Mouse (Mus musculus): ENCODE data around the gene Fam92a. TPM values are rescaled to one million over a fixed set of nuclear protein-coding genes. Genes with fewer than 3 reads are reported as not detected.
A peak's percentile ranks its signal among the peaks of the same experiment; 100 is the strongest.
"Not testable (repeated sequence)": the region's sequence is repeated elsewhere in the genome, so short reads cannot be mapped to it uniquely, and the experiment has no call there.

The Fam92a gene
- 10 to 100 TPM; 88.7 to 93.1 TPM for total RNA-seq (2021)

DNA sequence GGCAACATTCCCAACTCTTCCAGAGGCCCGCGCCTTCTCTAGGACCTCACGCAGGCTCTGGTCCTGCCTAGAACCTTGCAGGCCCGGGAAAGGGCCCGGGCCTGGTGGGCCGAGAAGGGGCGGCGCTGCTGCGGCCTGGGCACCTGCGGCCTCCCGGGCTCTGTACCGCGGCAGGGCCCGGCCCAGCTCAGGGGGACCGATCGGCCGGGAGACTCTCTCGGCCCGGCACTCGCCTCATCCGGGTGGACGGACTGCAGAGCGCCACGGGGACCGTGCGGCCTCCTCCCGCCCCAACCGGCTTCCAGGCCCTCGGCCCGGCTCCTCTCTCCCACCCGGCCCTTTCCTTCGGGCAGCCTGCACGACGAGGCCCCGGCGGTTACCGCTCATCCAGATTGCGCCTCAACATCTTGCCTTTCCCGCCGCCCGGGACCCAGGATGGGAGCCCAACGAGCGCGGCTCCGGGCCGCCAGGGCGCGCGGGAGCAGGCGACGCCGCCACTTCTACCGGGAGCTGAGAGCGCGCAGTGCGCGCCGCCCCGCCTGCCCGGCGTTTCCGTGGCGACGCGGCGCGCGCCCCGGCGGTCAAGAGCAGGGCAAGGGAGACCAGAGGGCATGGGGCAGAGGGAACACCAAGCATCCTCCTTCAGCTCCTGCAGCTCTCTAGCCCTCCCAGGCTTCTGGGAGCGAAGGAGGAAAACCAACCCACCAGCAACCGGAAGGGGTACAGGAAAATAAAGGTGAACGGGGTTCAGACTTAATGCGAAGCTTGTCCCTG, at the start of gene Fam92a:
Gene Fam92a (minus strand): TSS at position 698 of the 774 bp plus-strand sequence.
- intact Hi-C loops (cut with DNase I): no loop called here
- peak; percentile 51 to 80 for DNase-seq (ENCODE audit: extremely low spot score in 1 of 2, low spot score in 2 of 2)

GRCm38 (mm10) chr4:12178992-12179391, 7.2 kb upstream of the Fam92a start:
- DNase-seq (ENCODE audit: extremely low spot score in 1 of 2, low spot score in 2 of 2): peak; percentile 45 to 66
- intact Hi-C loops (cut with DNase I): no loop called here

- intact Hi-C loops (cut with DNase I): no loop called here
- no peak for DNase-seq (ENCODE audit: extremely low spot score in 1 of 2, low spot score in 2 of 2)
Measured at GRCm38 (mm10) chr4:12170986-12171317, 863 bp downstream of the Fam92a start.

- no peak for DNase-seq (ENCODE audit: extremely low spot score in 1 of 2, low spot score in 2 of 2)
- intact Hi-C loops (cut with DNase I): no loop called here
Measured at GRCm38 (mm10) chr4:12147660-12148059, 24.2 kb downstream of the Fam92a start.

GRCm38 (mm10) chr4:12141516-12141915, 30.3 kb downstream of the Fam92a start:
- intact Hi-C loops (cut with DNase I); DNase-seq (ENCODE audit: extremely low spot score in 1 of 2, low spot score in 2 of 2): not testable (repeated sequence)

GRCm38 (mm10) chr4:12140592-12141062, 31.2 kb downstream of the Fam92a start:
- DNase-seq (ENCODE audit: extremely low spot score in 1 of 2, low spot score in 2 of 2); intact Hi-C loops (cut with DNase I): not testable (repeated sequence)

DNA sequence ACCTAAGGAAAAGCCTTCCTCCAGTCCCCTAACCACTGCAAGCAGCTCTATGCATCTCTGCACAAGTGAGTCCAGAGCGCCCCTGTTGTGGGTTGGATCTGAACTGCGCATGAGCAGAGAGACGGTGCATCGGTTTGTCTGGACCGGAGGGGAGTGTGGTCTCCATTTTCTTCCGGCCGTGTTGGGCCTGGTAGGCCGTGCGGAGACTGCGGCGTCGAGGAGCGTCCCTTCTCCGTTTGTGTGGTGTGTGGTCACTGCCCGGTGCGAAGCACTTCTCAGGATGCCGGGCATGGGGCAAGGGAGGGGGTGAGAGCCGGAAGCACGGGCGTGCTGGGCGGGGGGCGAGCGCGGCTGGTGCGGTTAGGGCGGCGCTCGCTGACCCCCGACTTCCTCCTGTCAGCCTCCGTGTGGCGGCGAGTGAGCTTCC, 31.7 kb downstream of the Fam92a start, which contains the start of gene Rbm12b1:
Gene Rbm12b1 (plus strand): TSS at position 124 of the 427 bp plus-strand sequence.
- DNase-seq (ENCODE audit: extremely low spot score in 1 of 2, low spot score in 2 of 2): peak; percentile 82 to 84

More for the DNA sequence above, 31.7 kb downstream of the Fam92a start, which contains the start of gene Rbm12b1:
- intact Hi-C loops (cut with DNase I): not testable (repeated sequence)

Other genes with a start within 250 kb of the Fam92a start
- gene Gm10604, start 190.8 kb downstream of the Fam92a start, total RNA-seq (2021): not detected
- 10 to 100 TPM; 14.7 to 15.2 TPM for gene Rbm12b2, start 82.6 kb downstream of the Fam92a start, total RNA-seq (2021)
- gene Rbm12b1, start 31.8 kb downstream of the Fam92a start, total RNA-seq (2021): 10 to 100 TPM; 12.8 to 19.5 TPM